Mouse (Mus musculus): ENCODE data around the gene Cacna1g.

DNA sequence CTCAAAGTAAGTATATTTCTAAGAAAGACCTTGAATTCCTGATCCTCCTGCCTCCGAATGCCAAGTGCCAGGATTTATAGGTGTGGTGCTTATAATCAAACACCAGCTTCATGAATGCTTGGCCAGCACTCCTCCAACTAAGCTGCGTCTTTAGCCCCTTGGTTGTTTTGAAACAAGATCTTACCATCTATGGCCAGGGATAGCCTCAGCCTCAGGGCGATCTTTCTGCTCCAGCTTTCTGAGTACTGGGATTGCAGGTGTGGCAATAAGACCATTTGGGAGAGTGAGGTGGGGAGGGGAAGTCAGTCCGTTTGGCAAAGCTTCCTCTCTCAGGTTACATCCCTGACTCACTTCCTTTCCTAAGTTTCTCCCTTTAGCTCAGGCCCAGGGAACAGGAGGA lies 86.2 kb downstream of the Cacna1g start:
- TF ChIP-seq POLR2A (IDR thresholded peaks at IDR 0.05; ENCODE audit: control insufficient read depth, low read depth, low read length) (no peak), CTCF (IDR thresholded peaks at IDR 0.05; ENCODE audit: control insufficient read depth, insufficient read depth, insufficient replicate concordance, low read depth, low read length) (no peak)
